Comparison of ENCODE assay signal across 27 mouse cellular contexts in genomic region chr1:86408515-86408914, GRCm38 (mm10). TPM values are rescaled to one million over a fixed set of nuclear protein-coding genes. Genes with fewer than 3 reads are reported as not detected.
"Had no signal": no experiment of that assay in that cellular context is flagged by ENCODE, and none has a peak within 500 bp of the region (broad histone marks: within the 10 kb centered on the region; RNA-seq: fewer than 3 reads in every experiment).

No protein-coding gene starts in this region.

- DNase-seq: lung, adult 18-20 months; lung, embryonic 14.5 days; lung, postnatal 10 days; lung, postnatal 4 days; midbrain, embryonic 14.5 days; retina, postnatal 1 day; right cerebral cortex, adult 18-20 months; right cerebral cortex, postnatal 25 days; right cerebral cortex, postnatal 4 days; spleen, adult 18-20 months; thymus, adult 18-20 months; thymus, postnatal 25 days; thymus, postnatal 4 days had no signal

- H3K4me2 ChIP-seq: lung, embryonic 14.5 days; midbrain, embryonic 12.5 days; neural tube, embryonic 13.5 days; neural tube, embryonic 15.5 days had no signal

- H3K4me3 ChIP-seq: midbrain, embryonic 10.5 days; midbrain, embryonic 12.5 days; myocyte; neural tube, embryonic 13.5 days; neural tube, embryonic 15.5 days had no signal

- H3K9ac ChIP-seq: lung, embryonic 14.5 days; midbrain, embryonic 12.5 days; neural tube, embryonic 13.5 days; neural tube, embryonic 15.5 days had no signal

- ATAC-seq: midbrain, embryonic 16.5 days had no signal

- H3K27ac ChIP-seq: midbrain, embryonic 10.5 days; midbrain, embryonic 12.5 days; neural tube, embryonic 13.5 days; neural tube, embryonic 15.5 days had no signal

- H3K9me3 ChIP-seq: midbrain, embryonic 10.5 days; midbrain, embryonic 12.5 days; neural tube, embryonic 13.5 days; neural tube, embryonic 15.5 days had no signal

- H3K27me3 ChIP-seq: midbrain, embryonic 12.5 days; neural tube, embryonic 13.5 days; neural tube, embryonic 15.5 days had no signal

- H3K4me1 ChIP-seq: midbrain, embryonic 12.5 days; neural tube, embryonic 13.5 days had no signal

- H3K36me3 ChIP-seq: midbrain, embryonic 10.5 days; midbrain, embryonic 12.5 days; neural tube, embryonic 13.5 days; neural tube, embryonic 15.5 days had no signal

RNA-seq across cellular contexts. Expression of gene Nmur1, which starts 17.5 kb away (rescaled TPM):
- total RNA-seq: megakaryocyte-erythroid progenitor cell, adult 5-6 weeks had no signal
- polyA plus RNA-seq: liver, embryonic 16.5 days; lung, embryonic 14.5 days; midbrain, embryonic 10.5 days; midbrain, embryonic 12.5 days; midbrain, embryonic 14.5 days; myocyte; neural tube, embryonic 11.5 days; stomach, embryonic 14.5 days; stomach, embryonic 16.5 days had no signal

RNA-seq across cellular contexts. Expression of gene Tex44, which starts 17.6 kb away (rescaled TPM):
- total RNA-seq: megakaryocyte-erythroid progenitor cell, adult 5-6 weeks had no signal
- polyA plus RNA-seq: liver, embryonic 16.5 days; lung, embryonic 14.5 days; lung, embryonic 16.5 days; midbrain, embryonic 12.5 days; midbrain, embryonic 14.5 days; midbrain, embryonic 16.5 days; myocyte; neural tube, embryonic 11.5 days; neural tube, embryonic 13.5 days; neural tube, embryonic 15.5 days; small intestine, adult 2 months; stomach, embryonic 14.5 days; stomach, embryonic 16.5 days; urinary bladder, adult 2 months had no signal
